Mouse (Mus musculus) spleen, adult 2 months (tissue): ENCODE results near the gene Cxcr5.

Experiments
- CTCF ChIP-seq: fragments of 200-500 bp; IDR thresholded peaks from 2 replicates; pipeline ENCODE4 v1.5.1; 2011; ENCODE audit warnings: mild to moderate bottlenecking, inconsistent platforms; ENCODE audit not compliant: insufficient read depth, insufficient read length, insufficient replicate concordance; ENCODE audit errors: extremely low read depth
- POLR2A ChIP-seq: fragments of 200-500 bp; IDR thresholded peaks from 2 replicates; pipeline ENCODE4 v1.6.1; 2011; ENCODE audit warnings: low read depth, low read length, inconsistent platforms

GRCm38 (mm10) chr9:44486335-44486734 lies 75.3 kb downstream of the Cxcr5 start:
- TF ChIP-seq POLR2A (no peak), CTCF (no peak)
